Mouse (Mus musculus) bone marrow macrophage, adult 2 months (primary cell): ENCODE data around the gene Vav3. TPM values are rescaled to one million over a fixed set of nuclear protein-coding genes. Genes with fewer than 3 reads are reported as not detected.
A peak's percentile ranks its signal among the peaks of the same experiment; 100 is the strongest.

ENCODE experiments used
- H3K27ac ChIP-seq: 2 replicates; pipeline ENCODE4 v1.5.1; 2012; ENCODE audit warnings: low read depth, low read length; ENCODE audit not compliant: insufficient read depth
- H3K4me1 ChIP-seq: 2 replicates; pipeline ENCODE4 v1.6.1; 2012; ENCODE audit warnings: low read length; ENCODE audit not compliant: control insufficient read depth, insufficient read depth
- H3K4me3 ChIP-seq: 2 replicates; pipeline ENCODE4 v1.5.1; 2012; ENCODE audit warnings: mild to moderate bottlenecking, low read length, moderate library complexity; ENCODE audit not compliant: insufficient read depth
- CTCF ChIP-seq: IDR thresholded peaks from 2 replicates; pipeline ENCODE4 v1.5.1; 2012; ENCODE audit warnings: low read depth, mild to moderate bottlenecking, low read length, moderate library complexity
- POLR2A ChIP-seq: IDR thresholded peaks from 2 replicates; pipeline ENCODE4 v1.6.1; 2012; ENCODE audit warnings: mild to moderate bottlenecking, low read depth, low read length, borderline replicate concordance
- polyA plus RNA-seq: library from polyadenylated mRNA; stranded (reverse); fragments of >200 nt; gene quantifications from 2 replicates; pipeline ENCODE4 v1.2.4, GENCODE M21; 2012; ENCODE audit not compliant: missing spikeins, insufficient read depth, insufficient read length

The Vav3 gene
- polyA plus RNA-seq, result 23.1 and 30.6 TPM in 2 replicates

DNA sequence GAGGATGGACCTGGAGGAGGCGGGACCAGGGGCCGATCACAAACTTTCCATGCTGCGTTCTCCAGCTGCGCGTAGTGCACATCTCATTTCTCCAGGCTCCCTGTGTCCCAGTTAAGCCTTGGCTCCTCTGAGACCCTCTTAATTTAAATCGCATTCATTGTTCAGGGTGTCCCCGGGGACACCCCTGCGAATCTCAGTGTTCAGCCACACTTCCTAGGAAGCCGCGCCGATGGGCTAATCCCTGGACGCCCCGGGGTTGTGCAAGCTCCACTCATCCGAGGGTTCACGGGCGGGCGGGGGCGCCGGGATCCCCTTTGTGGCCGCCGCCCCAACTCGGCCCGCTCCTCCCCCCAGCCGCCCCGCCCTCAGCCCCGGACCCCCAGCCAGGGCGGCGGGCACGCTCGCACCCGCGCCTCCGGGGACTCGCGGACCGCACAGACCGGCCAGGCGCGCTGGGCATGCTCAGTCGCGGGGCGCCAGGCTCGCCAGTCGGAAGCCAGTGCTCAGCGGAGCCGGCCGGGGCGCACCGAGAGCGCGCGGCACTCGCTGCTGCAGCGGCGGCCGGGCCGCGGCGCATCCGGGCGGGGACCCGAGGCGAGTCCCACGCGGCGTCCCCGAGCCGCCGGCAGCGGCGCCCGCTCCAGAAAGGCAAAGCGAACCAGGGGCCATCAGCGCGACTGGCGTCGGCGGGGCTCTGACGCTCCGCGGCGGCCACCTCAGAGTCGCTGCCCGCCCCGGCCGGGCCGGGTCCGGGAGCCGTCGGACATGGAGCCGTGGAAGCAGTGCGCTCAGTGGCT is at the start of gene Vav3:
Gene Vav3, plus strand, starts transcription at position 380 of the 797 bp plus-strand sequence.
- H3K4me1 ChIP-seq, result peaks cover 19% of the 10 kb centered on the region
- H3K4me3 ChIP-seq, result peak within 1 kb of the TSS; percentile 87
- TF ChIP-seq CTCF (no peak), POLR2A (no peak)
- peak within 1 kb of the TSS; percentile 85 for H3K27ac ChIP-seq

DNA sequence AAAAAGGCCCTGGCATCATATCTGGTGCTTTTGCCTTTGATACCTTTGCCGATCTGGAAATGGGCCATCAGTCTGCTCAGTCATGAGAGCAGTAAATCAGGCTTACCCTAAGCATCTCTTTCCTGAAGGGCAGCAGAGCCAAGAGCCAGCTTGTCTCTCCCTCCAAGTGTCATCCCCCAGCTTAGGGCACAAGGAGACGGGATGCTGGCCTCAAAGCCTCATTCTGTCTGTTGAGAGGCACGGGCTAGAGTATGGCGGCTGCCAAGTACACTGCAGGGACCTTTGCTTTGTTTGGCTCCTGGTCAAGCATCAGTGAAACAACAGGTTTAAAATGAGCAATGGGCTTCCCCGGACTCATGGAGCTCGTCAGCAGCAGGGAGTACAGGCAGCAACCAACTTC is 41.6 kb upstream of the Vav3 start:
- TF ChIP-seq CTCF (no peak), POLR2A (no peak)
- peaks cover 6% of the 10 kb centered on the region for H3K4me1 ChIP-seq
- H3K4me3 ChIP-seq, result no peak overlapping the region
- H3K27ac ChIP-seq, result no peak overlapping the region

DNA sequence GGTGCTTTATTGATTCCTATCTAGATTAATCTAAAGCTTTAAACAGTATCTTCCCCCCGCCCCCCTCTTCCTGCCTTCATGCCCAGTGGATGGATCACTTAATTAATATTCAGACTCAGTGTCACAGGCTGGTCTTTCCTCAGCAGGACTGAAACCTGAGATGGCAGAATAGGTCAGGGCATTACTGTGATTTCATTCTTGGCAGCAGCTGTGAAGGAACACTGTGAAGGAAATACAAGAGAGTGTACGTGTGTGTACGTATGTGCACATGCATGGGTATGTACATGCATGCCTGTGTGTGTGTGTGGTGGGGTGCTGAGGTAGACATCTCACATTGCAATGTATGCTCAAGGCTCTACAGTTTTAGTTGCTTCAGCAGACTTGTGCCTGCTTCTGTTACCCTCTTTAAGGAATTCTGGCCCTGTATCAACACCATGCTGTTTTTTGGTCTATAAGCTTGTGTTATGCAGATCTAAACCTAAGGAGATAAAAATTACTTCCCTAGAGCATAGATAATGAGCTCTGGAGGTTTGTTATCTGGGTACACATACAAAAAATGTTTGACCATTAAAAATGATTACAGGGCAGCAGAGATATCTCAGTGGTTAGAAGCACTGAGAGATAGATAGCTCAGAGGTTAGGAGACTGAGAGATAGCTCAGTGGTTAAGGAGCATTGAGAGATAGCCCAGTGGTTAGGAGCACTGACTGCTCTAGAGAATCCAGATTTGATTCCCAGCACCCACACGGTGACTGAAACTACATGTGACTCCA is 41.0 kb upstream of the Vav3 start:
- Histone ChIP-seq H3K4me3 (no peak overlapping the region), H3K27ac (no peak overlapping the region), H3K4me1 (peaks cover 6% of the 10 kb centered on the region)
- TF ChIP-seq POLR2A (no peak), CTCF (no peak)

DNA sequence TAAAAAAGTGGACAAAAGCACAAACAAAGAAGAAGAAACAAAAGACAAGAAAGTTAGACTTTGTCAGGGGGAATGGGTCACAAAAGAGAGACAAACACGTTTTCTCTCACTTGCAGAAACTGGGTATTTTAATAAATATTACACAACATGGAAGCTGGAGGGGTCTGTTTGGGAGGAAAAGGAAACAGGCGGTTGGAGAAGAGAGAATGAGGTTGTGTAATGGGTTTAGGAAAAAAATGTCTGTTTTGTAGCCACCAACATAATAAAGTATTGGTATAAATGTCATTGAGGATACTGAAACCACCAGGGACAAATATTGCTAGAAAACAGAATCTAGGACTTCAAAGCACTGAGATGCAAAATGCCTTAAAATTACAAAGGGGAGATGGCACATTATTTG is 38.4 kb upstream of the Vav3 start:
- Histone ChIP-seq H3K27ac (peak overlapping the region; percentile 23), H3K4me1 (peaks cover 6% of the 10 kb centered on the region)
- no peak for TF ChIP-seq POLR2A

DNA sequence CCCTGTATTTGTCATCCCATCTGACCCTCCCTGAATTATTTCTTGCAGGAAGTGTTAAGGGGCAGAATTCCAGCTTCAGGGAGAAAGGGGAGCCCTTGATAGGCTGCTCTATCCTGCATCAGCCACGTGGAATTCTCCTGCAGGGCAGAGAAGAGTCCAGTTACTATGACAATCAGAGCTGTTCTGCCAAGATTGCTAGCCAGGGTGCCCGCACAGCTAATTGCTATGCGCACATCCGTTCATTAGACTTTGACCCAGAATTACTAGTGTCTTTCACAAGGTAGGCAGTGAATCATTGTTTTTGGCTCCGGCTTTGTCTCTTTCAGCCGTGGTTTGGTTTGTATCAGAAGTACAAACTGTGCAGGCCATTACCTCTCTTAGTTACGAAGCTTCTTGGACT is 33.0 kb upstream of the Vav3 start:
- no peak overlapping the region for H3K27ac ChIP-seq
- peaks cover 4% of the 10 kb centered on the region for H3K4me1 ChIP-seq
- TF ChIP-seq POLR2A (no peak), CTCF (no peak)
- H3K4me3 ChIP-seq, result no peak overlapping the region

More for the DNA sequence above, 38.4 kb upstream of the Vav3 start:
- H3K4me3 ChIP-seq, result no peak overlapping the region

DNA sequence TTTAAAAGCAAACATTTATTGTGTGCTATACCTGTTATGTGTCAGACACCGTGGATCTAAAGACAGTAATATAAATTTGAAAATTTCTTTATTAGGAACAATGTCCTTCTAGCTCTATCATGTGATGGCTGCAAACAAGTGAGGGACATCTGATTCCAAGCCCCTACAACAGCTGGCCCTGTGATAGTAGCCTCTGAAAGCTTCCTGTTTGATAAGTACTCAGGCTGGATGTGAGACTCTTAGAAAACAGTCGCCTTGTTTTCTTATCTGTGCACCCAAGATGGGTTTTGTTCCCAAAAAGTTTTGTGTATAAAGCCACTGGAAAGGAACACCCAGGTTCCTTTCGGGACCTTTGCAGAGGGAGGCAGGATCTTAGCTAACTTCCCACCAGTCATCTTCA is 32.0 kb upstream of the Vav3 start:
- Histone ChIP-seq H3K4me3 (no peak overlapping the region), H3K4me1 (peaks cover 3% of the 10 kb centered on the region), H3K27ac (no peak overlapping the region)
- no peak for TF ChIP-seq POLR2A
- no peak for TF ChIP-seq CTCF

DNA sequence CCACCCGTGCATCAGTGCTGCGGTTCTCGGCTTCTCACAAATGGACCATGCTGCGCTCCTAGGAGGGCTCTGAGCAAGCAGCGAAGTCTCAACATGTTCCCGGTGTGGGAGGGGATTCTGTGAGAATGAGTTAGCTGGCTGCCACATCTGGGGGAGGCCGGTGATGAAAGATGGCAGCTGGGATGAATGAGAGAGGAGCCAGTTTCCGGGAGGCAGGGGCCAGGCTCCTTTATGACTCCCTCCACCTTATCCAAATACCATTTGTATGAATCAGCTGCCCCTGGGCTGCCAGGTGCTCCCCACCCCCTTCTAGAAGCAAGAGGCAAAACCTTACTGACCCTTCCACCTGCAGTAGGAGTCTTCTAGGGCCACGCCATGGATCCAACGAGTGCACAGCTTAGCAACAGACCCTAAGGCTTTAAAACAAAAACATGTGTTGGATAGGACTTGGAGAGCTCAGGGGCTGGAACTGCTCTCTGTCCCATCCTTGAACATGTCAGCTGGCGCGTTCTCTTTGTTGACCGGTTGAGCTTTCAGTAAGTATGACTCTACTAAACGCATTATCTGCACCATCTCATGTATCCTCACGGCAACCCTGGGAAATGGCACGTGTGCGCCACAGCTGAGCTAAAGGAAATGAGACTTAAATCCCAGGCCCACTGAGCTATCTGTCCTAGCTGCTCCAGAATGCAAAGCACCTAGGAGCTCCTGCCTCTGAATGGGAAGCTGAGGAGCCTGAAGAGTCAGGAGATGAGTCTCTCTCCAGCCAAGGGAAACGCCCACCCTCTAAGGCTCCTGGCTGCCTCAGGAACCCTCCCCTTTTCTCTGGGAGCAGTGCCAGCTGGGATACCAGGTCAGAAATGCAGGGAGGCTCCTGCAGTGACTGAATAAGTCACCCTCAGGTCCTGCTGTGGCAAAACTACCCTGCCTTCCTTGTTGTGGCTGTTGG is 30.9 kb upstream of the Vav3 start:
- no peak overlapping the region for H3K4me3 ChIP-seq
- TF ChIP-seq POLR2A (no peak), CTCF (no peak)
- H3K4me1 ChIP-seq, result peaks cover 3% of the 10 kb centered on the region
- H3K27ac ChIP-seq, result no peak overlapping the region

DNA sequence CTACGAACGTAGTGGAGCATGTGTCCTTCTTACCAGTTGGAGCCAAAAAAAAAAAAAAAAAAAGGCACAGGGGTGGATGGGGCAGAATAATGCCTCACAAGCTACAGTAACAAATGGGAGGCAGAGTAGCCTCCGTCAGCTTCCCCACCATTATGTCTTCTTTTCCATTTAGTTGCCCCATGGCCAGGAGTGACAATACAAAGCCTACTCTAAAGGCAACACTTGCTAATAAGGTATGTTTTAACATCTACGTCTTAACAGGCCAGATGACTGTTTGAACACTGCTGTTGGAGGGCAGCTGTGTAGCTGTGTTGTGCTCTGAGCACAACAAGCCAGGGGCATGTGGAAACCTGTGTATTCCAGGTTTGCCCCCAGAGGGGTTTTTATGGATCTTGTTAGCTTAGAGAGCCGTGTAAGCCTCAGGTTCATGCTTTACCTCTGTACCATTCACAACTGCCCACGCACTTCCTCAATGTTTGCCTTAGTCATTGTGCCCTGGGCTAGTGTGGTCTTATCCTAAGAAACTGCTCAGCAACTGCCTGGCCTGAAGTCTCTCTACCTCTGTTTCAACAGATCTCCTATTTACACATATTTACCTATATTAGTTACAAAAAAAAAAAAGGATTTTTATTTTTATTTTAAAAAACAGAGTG is 29.2 kb upstream of the Vav3 start:
- H3K27ac ChIP-seq, result no peak overlapping the region
- no peak overlapping the region for H3K4me3 ChIP-seq
- peaks cover 3% of the 10 kb centered on the region for H3K4me1 ChIP-seq
- no peak for TF ChIP-seq CTCF
- TF ChIP-seq POLR2A, result no peak

DNA sequence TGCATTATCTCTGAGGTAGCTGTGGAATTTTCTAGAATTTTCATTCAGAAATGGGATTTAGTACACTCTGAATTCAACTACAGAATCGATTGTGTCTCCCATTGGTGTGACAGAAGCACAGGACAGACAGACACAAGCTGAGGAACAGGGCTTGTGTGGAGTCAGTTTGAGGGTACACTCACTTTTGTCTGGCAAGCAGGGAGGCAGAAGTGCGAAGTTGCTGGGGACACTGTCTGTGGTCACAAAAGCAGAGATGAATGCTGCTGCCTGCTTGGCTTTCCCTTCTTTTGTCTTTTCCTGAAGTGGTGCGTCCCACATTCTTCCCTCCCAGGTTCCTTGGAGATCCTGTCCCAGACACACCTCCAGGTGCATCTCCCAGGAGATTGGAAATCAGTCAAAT is 28.6 kb upstream of the Vav3 start:
- Histone ChIP-seq H3K27ac (no peak overlapping the region), H3K4me3 (no peak overlapping the region), H3K4me1 (peaks cover 3% of the 10 kb centered on the region)
- TF ChIP-seq POLR2A, result no peak
- TF ChIP-seq CTCF, result no peak
